Mouse (Mus musculus) midbrain, embryonic 16.5 days (tissue): ENCODE measurements around the gene Prlr. TPM values are rescaled to one million over a fixed set of nuclear protein-coding genes. Genes with fewer than 3 reads are reported as not detected.
A peak's percentile ranks its signal among the peaks of the same experiment; 100 is the strongest.

Experiments used
- ATAC-seq: fragments of 200-750 bp; cut with Nextera tagmentation; 2 replicates; pipeline ENCODE4 v1.8.0; 2017; ENCODE audit warnings: moderate TSS enrichment
- H3K27ac ChIP-seq: fragments of 300-500 bp; sonication (generic); 2 replicates; pipeline ENCODE4 v1.5.1; 2014; ENCODE audit warnings: mild to moderate bottlenecking, low read length, mixed read lengths
- H3K27me3 ChIP-seq: fragments of 300-500 bp; sonication (generic); 2 replicates; pipeline ENCODE4 v1.6.1; 2014; ENCODE audit warnings: low read depth, low read length, mixed read lengths; ENCODE audit not compliant: control insufficient read depth, insufficient read depth
- H3K36me3 ChIP-seq: fragments of 300-500 bp; sonication (generic); 2 replicates; pipeline ENCODE4 v1.6.1; 2014; ENCODE audit warnings: mild to moderate bottlenecking, low read length, moderate library complexity, mixed read lengths; ENCODE audit not compliant: control insufficient read depth, insufficient read depth
- H3K4me1 ChIP-seq: fragments of 300-500 bp; sonication (generic); 2 replicates; pipeline ENCODE4 v1.6.1; 2014; ENCODE audit warnings: mild to moderate bottlenecking, low read length, mixed read lengths; ENCODE audit not compliant: control insufficient read depth, insufficient read depth
- H3K4me2 ChIP-seq: fragments of 300-500 bp; sonication (generic); 2 replicates; pipeline ENCODE4 v1.6.1; 2014; ENCODE audit warnings: mild to moderate bottlenecking, low read length, mixed read lengths
- H3K4me3 ChIP-seq: fragments of 300-500 bp; sonication (generic); 2 replicates; pipeline ENCODE4 v1.5.1; 2014; ENCODE audit warnings: low read depth, mild to moderate bottlenecking, low read length, moderate library complexity, mixed read lengths
- H3K9ac ChIP-seq: fragments of 300-500 bp; sonication (generic); 2 replicates; pipeline ENCODE4 v1.6.1; 2014; ENCODE audit warnings: low read depth, low read length, mixed read lengths
- H3K9me3 ChIP-seq: fragments of 300-500 bp; sonication (generic); replicated peaks from 2 replicates; pipeline ENCODE4 v1.6.1; 2014; ENCODE audit warnings: mild to moderate bottlenecking, low read length, mixed read lengths; ENCODE audit not compliant: control insufficient read depth, poor library complexity, severe bottlenecking
- WGBS: fragments of 180-500 bp; shearing (Covaris S2); extraction: QIAGEN DNeasy Blood & Tissue Kit; methylation state at CpG from one replicate; pipeline ENCODE4 v1.1.7; 2014; 5-methylcytosine and 5-hydroxymethylcytosine counted together
- polyA plus RNA-seq: library from polyadenylated mRNA; unstranded; fragments of >200 nt; fragmentation: Nextera tagmentation; extraction: Ambion mirVana; gene quantifications from 2 replicates; pipeline ENCODE4 v1.2.1, GENCODE M21; 2015

Gene Prlr
- polyA plus RNA-seq, 1 experiment from 2014 or later = 3.4 TPM

DNA sequence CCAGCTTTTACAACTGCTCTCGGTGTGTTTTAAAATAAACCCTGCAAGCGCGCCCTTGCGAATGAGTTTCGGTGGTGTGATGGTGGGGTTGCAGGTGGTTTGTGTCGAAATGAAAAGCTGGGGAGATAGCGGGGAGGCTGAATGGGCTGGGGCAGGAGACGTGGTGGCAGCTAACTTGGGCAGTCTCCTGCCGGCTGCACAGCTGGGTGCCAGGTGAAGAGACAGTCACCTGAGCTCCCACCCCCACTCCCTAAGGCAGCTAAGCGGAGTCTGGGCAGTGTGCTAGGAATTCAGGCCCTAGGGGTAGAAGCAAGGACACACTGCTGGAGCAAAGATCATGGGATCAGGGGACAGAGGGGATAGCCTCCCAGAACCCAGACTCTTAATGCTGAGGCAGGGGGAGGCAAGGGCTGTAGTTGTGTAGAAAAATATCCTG, 1.1 kb downstream of the Prlr start:
- H3K9ac ChIP-seq = peak overlapping the region; percentile 70
- H3K27me3 ChIP-seq = no peaks in the 10 kb centered on the region
- H3K9me3 ChIP-seq = no peaks in the 10 kb centered on the region
- no peak overlapping the region for H3K27ac ChIP-seq
- peak overlapping the region; percentile 89 for H3K4me2 ChIP-seq
- H3K36me3 ChIP-seq = no peaks in the 10 kb centered on the region
- H3K4me1 ChIP-seq = peaks cover 9% of the 10 kb centered on the region; the same call in 1 of the 2 replicates
- peak overlapping the region; percentile 57 for H3K4me3 ChIP-seq
- 6% methylated on average over 10 of the region's 10 CpGs for WGBS
- peak; percentile 77 for ATAC-seq

DNA sequence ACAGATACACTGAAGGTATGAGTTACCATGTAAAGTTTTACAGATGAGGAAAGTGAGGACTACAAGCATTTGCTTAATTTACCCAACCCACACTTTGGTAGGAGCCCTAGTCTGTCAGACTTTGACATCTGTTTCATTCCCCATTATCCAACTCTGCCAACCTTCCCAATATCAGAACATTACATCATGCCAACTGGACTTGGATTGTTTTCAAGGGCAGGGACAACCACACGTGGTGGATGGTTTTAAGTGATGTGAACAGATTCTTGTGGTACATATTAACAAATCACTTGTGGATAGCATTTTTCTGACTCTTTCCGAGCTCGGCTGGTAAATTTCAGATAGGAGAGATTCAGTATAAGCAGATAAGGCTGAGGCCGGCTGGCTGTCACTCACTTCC, 3.7 kb downstream of the Prlr start:
- no peak for ATAC-seq
- 88% methylated on average over 4 of the region's 4 CpGs for WGBS

DNA sequence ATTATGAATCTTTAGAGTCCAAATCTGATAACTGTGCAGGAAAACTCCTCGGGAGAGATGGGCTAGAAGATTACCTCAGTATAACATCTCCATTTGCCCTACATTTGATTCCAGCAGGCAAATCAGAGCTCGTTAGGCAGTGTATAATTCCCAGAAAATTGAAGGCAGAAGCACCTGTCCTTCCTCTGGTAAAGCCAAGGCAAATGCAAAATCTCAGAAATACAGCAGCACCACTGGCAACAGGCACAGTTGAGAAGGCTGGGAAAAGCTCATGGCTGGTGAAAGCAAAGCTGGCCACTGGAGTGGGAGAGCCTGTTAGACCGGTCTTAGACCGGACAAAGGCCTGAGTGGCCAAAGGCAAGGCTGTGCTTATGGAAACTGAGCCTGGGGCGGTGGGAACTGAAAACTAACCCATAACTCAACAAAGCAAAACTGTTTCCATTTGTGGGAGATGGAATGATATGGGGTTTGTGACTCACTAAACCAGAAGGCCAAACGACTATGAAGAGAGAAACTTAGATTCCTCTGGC, 15.1 kb downstream of the Prlr start:
- H3K36me3 ChIP-seq = no peaks in the 10 kb centered on the region
- H3K9ac ChIP-seq = no peak overlapping the region
- H3K9me3 ChIP-seq = no peaks in the 10 kb centered on the region
- H3K4me1 ChIP-seq = no peaks in the 10 kb centered on the region
- no peak overlapping the region for H3K27ac ChIP-seq
- H3K4me2 ChIP-seq = no peak overlapping the region
- no peak for ATAC-seq
- H3K27me3 ChIP-seq = no peaks in the 10 kb centered on the region
- 87% methylated on average over 6 of the region's 6 CpGs for whole genome bisulfite sequencing
- no peak overlapping the region for H3K4me3 ChIP-seq

More for the DNA sequence above, 3.7 kb downstream of the Prlr start:
- Histone ChIP-seq H3K9ac (no peak overlapping the region), H3K27me3 (no peaks in the 10 kb centered on the region), H3K27ac (no peak overlapping the region), H3K4me2 (no peak overlapping the region), H3K4me3 (no peak overlapping the region), H3K9me3 (no peaks in the 10 kb centered on the region), H3K36me3 (no peaks in the 10 kb centered on the region), H3K4me1 (peaks cover 9% of the 10 kb centered on the region; the same call in 1 of the 2 replicates)

DNA sequence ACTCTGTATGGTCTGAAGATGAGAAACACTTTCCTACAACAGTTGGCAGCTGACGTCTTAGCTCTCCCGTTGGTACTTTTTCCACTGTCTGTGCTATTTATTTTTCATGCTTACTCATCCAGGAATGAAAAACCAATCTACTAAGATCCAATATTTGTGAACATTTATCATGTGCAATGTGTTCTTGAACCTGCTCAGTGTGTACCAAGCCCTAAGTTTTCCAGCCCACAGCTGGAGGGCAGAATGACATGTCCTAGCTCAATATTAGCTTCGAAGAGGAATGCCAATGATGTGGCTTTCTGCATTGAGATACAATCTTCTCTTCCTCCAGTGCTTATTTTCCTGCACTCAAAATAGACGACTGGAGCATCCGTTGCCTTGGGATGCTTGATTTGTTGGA, 24.0 kb downstream of the Prlr start:
- Histone ChIP-seq H3K4me2 (no peak overlapping the region), H3K36me3 (no peaks in the 10 kb centered on the region), H3K27me3 (no peaks in the 10 kb centered on the region), H3K27ac (no peak overlapping the region), H3K4me3 (no peak overlapping the region), H3K9ac (no peak overlapping the region), H3K9me3 (no peaks in the 10 kb centered on the region), H3K4me1 (no peaks in the 10 kb centered on the region)
- 87% methylated on average over 5 of the region's 5 CpGs for WGBS
- ATAC-seq = no peak

DNA sequence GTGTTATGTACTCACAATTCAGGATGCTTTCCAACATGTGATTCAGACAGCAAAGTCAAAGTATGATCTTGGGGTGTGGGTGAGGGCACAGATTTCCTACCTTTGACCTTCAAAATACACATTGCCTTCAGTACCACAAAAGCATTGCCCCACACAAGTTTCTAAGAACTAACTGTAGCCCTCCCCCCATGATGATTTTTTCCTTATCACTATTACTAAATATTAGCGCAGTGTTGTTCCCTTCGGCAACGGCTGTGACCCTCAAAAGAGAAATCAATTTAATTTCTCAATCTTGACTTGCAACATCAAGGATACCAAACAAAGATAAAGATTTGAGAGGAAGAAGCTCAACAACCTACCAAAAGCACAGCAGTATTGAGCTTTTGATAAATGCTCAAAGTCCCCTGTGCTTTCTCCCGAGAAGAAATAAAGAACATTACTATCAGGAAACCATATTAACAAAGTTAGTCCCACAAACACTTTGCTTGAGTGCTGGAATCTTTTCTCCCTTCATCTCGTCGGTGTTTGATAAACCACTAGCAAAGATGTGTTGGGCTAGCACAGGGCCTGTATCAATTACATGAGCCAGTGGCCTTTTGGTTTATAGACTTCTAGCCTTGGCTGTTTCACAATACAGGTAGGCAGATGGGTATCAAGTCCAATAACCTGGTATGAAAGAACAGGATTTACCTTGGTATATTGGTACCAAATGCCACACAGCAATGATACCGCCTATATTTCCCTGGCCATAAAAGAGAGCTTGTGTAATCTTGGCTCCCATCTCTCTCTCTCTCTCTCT, 25.7 kb downstream of the Prlr start:
- no peaks in the 10 kb centered on the region for H3K9me3 ChIP-seq
- ATAC-seq = no peak
- no peaks in the 10 kb centered on the region for H3K36me3 ChIP-seq
- H3K4me1 ChIP-seq = no peaks in the 10 kb centered on the region
- H3K4me2 ChIP-seq = no peak overlapping the region
- no peaks in the 10 kb centered on the region for H3K27me3 ChIP-seq
- H3K4me3 ChIP-seq = no peak overlapping the region
- no peak overlapping the region for H3K27ac ChIP-seq
- H3K9ac ChIP-seq = no peak overlapping the region
- 97% methylated on average over 7 of the region's 7 CpGs for WGBS

DNA sequence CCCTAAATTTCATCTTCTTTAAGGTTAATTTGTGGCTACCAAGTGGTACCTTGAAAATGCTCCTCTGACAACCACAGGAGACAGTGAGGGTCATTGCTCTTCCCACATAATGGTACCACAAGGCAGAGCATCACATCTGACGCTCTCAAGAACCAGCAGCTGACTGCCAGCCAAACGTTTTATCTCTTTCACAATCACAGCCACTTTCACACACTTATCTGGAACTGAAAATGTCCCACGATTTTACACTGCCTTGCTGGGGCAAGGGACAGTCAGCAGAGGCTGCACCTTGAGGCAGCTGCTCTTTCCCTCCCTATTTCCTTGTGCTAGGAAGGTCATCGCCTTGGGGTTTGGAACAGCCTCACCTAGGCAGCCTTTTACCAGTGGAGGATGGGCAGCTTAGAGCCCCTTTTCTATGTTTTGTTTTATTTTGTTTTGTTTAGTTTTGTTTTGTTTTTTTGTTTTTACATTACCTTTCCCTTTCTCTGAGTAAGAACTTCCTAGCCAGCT, 33.3 kb downstream of the Prlr start:
- ATAC-seq = no peak
- no peaks in the 10 kb centered on the region for H3K36me3 ChIP-seq
- no peaks in the 10 kb centered on the region for H3K27me3 ChIP-seq
- no peaks in the 10 kb centered on the region for H3K9me3 ChIP-seq
- WGBS = 79% methylated on average over 4 of the region's 4 CpGs
- H3K4me2 ChIP-seq = no peak overlapping the region
- no peak overlapping the region for H3K27ac ChIP-seq
- H3K4me1 ChIP-seq = no peaks in the 10 kb centered on the region
- no peak overlapping the region for H3K9ac ChIP-seq
- H3K4me3 ChIP-seq = no peak overlapping the region

DNA sequence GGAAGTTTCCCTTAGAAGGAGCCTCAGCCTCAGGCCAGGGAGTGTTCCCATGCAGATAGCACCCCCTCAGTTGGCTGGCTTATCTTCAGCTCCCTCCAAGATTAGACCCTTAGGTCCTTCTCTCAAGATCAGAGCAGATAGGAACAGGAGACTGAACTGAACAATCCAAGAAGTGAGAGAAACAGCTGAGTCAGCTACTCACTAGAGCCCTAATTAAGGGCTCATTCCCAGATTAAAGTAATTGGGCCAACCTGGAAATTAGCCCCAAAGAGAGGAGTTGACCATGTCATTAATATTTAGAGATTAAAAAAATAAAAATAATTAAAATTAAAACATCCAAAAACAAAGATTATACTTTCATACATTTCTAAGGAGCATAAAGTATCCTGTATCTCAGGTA, 35.0 kb downstream of the Prlr start:
- H3K4me3 ChIP-seq = no peak overlapping the region
- H3K27me3 ChIP-seq = no peaks in the 10 kb centered on the region
- H3K9me3 ChIP-seq = no peaks in the 10 kb centered on the region
- H3K4me2 ChIP-seq = no peak overlapping the region
- H3K27ac ChIP-seq = no peak overlapping the region
- no peaks in the 10 kb centered on the region for H3K36me3 ChIP-seq
- no peak overlapping the region for H3K9ac ChIP-seq
- H3K4me1 ChIP-seq = no peaks in the 10 kb centered on the region
- ATAC-seq = no peak

DNA sequence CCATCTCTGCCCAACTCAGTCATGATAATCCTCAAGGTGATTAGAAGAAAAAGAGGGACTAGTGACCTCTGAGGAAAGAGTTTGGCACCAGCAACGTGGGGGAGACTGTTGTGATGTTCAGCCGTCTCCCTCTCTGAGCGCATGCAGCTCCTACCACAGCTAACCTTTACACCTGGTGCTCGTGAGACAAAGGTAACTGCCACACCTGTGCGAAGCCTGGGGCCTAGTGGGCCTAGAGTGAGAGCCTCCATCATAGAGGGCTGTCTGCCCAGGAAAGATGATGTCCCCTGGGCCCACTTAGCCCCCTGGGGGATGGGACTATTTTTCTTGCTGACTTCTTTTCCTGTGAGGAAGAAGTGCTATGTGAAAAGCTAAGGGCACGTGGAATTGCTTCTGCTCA, 36.2 kb downstream of the Prlr start:
- H3K4me2 ChIP-seq = no peak overlapping the region
- H3K27me3 ChIP-seq = no peaks in the 10 kb centered on the region
- no peak overlapping the region for H3K27ac ChIP-seq
- no peaks in the 10 kb centered on the region for H3K9me3 ChIP-seq
- H3K9ac ChIP-seq = no peak overlapping the region
- H3K4me3 ChIP-seq = no peak overlapping the region
- WGBS = 87% methylated on average over 6 of the region's 6 CpGs
- no peaks in the 10 kb centered on the region for H3K4me1 ChIP-seq
- ATAC-seq = no peak
- no peaks in the 10 kb centered on the region for H3K36me3 ChIP-seq

DNA sequence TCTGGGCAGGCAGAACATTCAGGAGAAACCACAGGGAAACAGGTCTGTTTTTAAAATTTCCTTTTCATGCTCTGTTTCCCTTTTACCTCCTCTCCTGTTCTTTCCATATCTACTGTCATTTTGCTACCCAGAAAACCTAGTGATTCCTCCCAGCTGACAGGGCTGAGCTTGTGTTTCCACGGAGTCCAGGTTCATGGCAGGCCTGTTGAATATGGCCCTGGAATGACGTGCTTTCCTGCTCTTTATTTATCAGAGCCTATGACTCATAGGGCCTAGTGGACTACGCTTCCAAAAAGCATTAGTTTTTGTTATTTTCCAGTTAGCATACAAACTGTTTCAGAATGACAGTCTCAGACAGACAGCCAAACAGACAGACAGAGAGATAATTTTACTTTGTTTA, 36.7 kb downstream of the Prlr start:
- H3K9me3 ChIP-seq = no peaks in the 10 kb centered on the region
- H3K27me3 ChIP-seq = no peaks in the 10 kb centered on the region
- no peaks in the 10 kb centered on the region for H3K36me3 ChIP-seq
- no peak overlapping the region for H3K4me2 ChIP-seq
- no peak overlapping the region for H3K9ac ChIP-seq
- no peaks in the 10 kb centered on the region for H3K4me1 ChIP-seq
- WGBS = 94% methylated on average over 3 of the region's 3 CpGs
- ATAC-seq = no peak
- no peak overlapping the region for H3K4me3 ChIP-seq
- no peak overlapping the region for H3K27ac ChIP-seq
